Mouse (Mus musculus) megakaryocyte, embryonic 14.5 days (primary cell): ENCODE data around the gene Ergic2. TPM values are rescaled to one million over a fixed set of nuclear protein-coding genes. Genes with fewer than 3 reads are reported as not detected.

Source experiments
- H3K27me3 ChIP-seq: replicated peaks from 2 replicates; pipeline ENCODE3; 2012; ENCODE audit warnings: inconsistent platforms
- H3K36me3 ChIP-seq: replicated peaks from 2 replicates; pipeline ENCODE3; 2012; ENCODE audit warnings: low read length, inconsistent platforms, mixed read lengths
- H3K4me1 ChIP-seq: 2 replicates; pipeline ENCODE4 v1.6.1; 2012; ENCODE audit warnings: inconsistent platforms
- H3K4me3 ChIP-seq: replicated peaks from 2 replicates; pipeline ENCODE3; 2012; ENCODE audit warnings: moderate library complexity, mild to moderate bottlenecking, inconsistent platforms
- H3K9me3 ChIP-seq: 2 replicates; pipeline ENCODE4 v1.6.1; 2012; ENCODE audit warnings: inconsistent platforms
- FLI1 ChIP-seq: IDR thresholded peaks from 2 replicates; pipeline ENCODE4 v1.6.1; 2012; ENCODE audit warnings: low read length, inconsistent platforms, mixed read lengths
- GATA1 ChIP-seq: IDR thresholded peaks from 3 replicates; pipeline ENCODE4 v1.6.1; 2012; ENCODE audit warnings: mixed read lengths, low read length, inconsistent platforms, borderline replicate concordance
- polyA plus RNA-seq: library from polyadenylated mRNA; stranded (reverse); fragments of >175 nt; gene quantifications from 2 replicates; pipeline ENCODE4 v1.2.3, GENCODE M21; 2012; ENCODE audit warnings: low replicate concordance; ENCODE audit not compliant: insufficient read depth

The Ergic2 gene
- polyA plus RNA-seq, 1 experiment = 7.0 TPM

DNA sequence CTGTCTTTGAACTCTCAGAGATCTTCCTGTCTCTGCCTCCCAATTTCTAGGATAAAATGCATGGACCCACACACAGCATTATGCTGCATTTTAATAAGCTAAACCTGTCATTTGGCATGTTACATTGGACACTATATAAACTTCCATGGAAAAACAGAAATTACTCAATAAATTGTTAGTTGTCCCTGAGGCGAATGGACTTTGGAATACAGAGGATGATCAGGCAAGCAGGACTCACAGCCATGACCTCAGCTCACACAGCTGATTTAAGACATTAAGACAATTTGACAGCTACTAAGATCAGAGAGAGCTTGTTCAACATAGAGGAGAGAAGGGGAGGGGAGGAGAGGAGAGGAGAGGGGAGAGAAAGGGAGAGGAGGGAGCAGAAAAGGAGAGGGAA, 69.8 kb downstream of the Ergic2 start:
- H3K4me3 ChIP-seq = no peak overlapping the region
- no peaks in the 10 kb centered on the region for H3K4me1 ChIP-seq
- TF ChIP-seq GATA1 (no peak), FLI1 (no peak)
- peaks cover 9% of the 10 kb centered on the region for H3K27me3 ChIP-seq
- H3K36me3 ChIP-seq = no peaks in the 10 kb centered on the region
- H3K9me3 ChIP-seq = peaks cover 18% of the 10 kb centered on the region

DNA sequence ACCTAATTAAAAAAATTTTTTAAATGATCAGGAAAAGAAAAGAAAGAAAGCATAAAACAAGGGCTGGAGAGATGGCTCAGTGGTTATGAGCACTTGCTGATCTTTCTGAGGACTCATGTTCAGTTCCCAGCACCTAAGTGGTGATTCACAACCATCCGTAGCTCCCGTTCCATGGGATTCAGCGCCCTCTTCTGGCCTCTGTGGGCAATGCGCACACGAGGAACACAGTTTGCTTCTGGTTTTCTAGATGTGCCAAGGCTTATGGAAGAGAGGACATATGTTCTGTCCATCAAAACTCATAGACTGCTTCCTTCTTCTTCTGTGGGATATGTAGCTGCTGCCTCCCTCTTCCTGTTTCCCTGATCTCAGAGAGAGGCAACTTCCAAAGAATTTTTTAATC, 70.3 kb downstream of the Ergic2 start:
- Histone ChIP-seq H3K27me3 (peaks cover 9% of the 10 kb centered on the region), H3K36me3 (no peaks in the 10 kb centered on the region), H3K9me3 (peaks cover 15% of the 10 kb centered on the region), H3K4me3 (no peak overlapping the region), H3K4me1 (no peaks in the 10 kb centered on the region)
- TF ChIP-seq GATA1 = no peak
- no peak for TF ChIP-seq FLI1

DNA sequence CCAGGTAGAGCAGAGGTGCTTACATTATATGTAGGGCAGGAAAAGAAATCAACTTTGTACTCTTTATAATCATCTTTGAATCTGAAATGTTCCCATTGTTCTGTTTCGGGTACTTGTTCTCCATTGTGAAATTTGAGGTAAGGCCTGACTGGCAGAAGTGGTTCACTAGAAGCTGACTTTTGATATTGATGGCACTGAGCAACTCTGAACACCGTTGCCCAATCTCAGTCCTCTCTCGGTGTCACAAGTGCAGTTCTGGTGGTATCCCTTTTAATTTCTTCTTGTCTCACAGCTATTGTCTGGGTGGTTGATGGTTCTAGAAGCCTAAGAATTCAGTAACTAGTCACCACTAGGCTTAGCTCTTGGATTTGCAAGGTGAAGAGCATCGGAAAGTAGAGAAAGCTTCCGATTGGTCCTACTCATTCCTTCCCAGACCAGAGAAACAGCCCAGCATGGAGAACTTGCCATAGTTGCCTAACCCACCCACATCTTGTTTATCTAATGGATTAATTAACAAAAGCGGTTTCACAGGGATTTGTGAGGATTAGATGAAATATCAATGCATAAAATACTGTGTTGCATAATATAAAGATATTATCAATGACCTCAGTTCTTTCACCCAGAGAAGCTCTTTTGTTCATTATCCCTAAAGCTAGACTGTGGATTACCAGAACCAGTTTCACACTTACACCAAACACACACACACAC, 72.7 kb downstream of the Ergic2 start:
- Histone ChIP-seq H3K4me3 (no peak overlapping the region), H3K36me3 (no peaks in the 10 kb centered on the region), H3K27me3 (peaks cover 7% of the 10 kb centered on the region), H3K9me3 (peaks cover 10% of the 10 kb centered on the region), H3K4me1 (peaks cover 6% of the 10 kb centered on the region)
- TF ChIP-seq GATA1 (no peak), FLI1 (no peak)

DNA sequence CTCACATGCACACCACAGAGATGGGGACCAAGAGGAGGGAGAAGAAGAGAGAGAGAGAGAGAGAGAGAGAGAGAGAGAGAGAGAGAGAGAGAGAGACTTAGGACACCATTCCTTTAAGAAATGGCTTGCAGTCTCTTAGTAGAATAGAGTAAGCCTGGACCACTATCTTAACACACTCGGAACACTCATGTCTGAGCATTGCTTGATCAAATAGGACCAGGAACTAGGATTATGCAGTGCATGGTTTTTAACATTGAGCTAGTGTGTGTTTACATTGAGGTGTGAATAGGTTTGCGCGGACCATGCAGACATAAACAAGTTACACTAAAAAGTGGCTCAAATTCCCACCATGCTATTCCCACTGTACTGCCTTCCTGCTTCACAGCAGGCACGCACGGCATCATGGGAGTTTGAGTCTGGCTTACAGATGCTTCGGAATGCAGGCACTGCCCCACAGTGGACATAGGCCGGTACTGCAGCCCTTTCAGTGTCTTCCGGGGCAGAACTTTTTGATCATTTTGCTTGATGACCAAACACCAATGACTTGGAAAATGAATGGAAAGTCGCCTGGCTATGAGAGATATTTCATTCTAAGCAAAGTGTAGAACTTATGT, 76.3 kb downstream of the Ergic2 start:
- Histone ChIP-seq H3K27me3 (peaks cover 7% of the 10 kb centered on the region), H3K9me3 (peaks cover 2% of the 10 kb centered on the region; the same call in 1 of the 2 replicates), H3K36me3 (no peaks in the 10 kb centered on the region), H3K4me1 (peaks cover 6% of the 10 kb centered on the region), H3K4me3 (peak overlapping the region; percentile 5)
- TF ChIP-seq GATA1 = no peak
- no peak for TF ChIP-seq FLI1

DNA sequence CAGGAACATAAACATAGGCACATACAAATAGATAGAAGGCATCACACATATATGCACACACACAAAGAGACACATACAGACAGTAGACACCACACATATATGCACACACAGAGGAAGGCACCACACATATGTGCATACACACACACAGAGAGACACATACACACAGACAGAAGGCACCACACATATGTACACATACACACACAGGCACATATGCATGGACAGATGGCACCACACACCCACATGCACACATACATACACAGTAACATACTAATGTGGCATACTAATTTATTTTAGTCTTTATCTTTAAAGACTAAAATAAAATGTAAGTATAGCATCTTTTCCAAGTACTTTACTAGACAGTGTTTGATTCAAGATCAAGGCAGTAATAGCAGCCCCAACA, 78.6 kb downstream of the Ergic2 start:
- Histone ChIP-seq H3K36me3 (no peaks in the 10 kb centered on the region), H3K4me3 (no peak overlapping the region), H3K27me3 (peaks cover 4% of the 10 kb centered on the region), H3K9me3 (no peaks in the 10 kb centered on the region), H3K4me1 (peaks cover 6% of the 10 kb centered on the region)
- TF ChIP-seq GATA1 = no peak
- no peak for TF ChIP-seq FLI1

DNA sequence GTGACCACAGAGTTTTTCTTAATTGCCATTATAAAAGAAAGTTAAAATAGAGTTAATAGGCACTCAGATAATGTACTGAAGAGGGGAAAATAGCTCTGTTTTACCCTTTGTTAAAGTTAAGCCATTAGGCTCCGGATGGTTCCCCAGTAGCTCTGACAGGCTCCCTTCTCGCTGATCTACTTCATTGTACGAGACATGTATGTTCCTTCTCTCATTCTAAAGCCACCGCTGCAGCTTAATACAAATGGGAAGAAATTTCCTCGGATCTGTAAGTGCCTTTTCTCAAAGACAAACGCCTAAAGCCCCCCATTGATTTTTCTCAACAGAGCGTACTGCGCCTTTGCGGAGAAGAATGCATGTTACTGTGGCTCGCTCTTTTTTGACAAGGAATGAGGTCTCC, 79.9 kb downstream of the Ergic2 start:
- Histone ChIP-seq H3K4me1 (peaks cover 6% of the 10 kb centered on the region), H3K36me3 (no peaks in the 10 kb centered on the region), H3K27me3 (no peaks in the 10 kb centered on the region), H3K4me3 (no peak overlapping the region), H3K9me3 (no peaks in the 10 kb centered on the region)
- TF ChIP-seq FLI1 (no peak), GATA1 (no peak)

Other genes starting within 250 kb of the Ergic2 start
- gene Far2, start 165.1 kb downstream of the Ergic2 start, polyA plus RNA-seq = 0.36 TPM in 1 of 2 replicates, not detected in the other
- gene Tmtc1, start 232.0 kb upstream of the Ergic2 start, polyA plus RNA-seq = not detected in 2 replicates